ENCODE assay signal across 8 mouse cellular contexts in genomic region chr8:11549706-11550105, GRCm38 (mm10). TPM values are rescaled to one million over a fixed set of nuclear protein-coding genes. Genes with fewer than 3 reads are reported as not detected.
A peak's percentile ranks its signal among the peaks of the same experiment; 100 is the strongest.
DNase-seq lines count a peak whose midpoint lies in the region; ATAC-seq lines count a peak whose summit lies in the region.

No protein-coding gene starts in this region.

- H3K4me1 ChIP-seq in heart, embryonic 15.5 days (replicated peaks) = peaks cover 24% of the 10 kb centered on the region
- H3K4me1 ChIP-seq in megakaryocyte, embryonic 14.5 days = peaks cover 54% of the 10 kb centered on the region

- peak overlapping the region; percentile 80 for H3K4me2 ChIP-seq in heart, embryonic 15.5 days

- WGBS in heart, embryonic 15.5 days = 16% methylated on average over 7 of the region's 7 CpGs
- WGBS in large intestine, adult 2 months = 12% methylated on average over 7 of the region's 7 CpGs

- H3K27me3 ChIP-seq in heart, embryonic 15.5 days = no peaks in the 10 kb centered on the region
- no peaks in the 10 kb centered on the region for H3K27me3 ChIP-seq in megakaryocyte, embryonic 14.5 days (replicated peaks)

- 0 out of 2 replicates have a peak overlapping the region, but pooled peaks have one; percentile 92 for H3K9ac ChIP-seq in heart, embryonic 15.5 days

- peak overlapping the region; percentile 95; the same call in 1 of the 2 replicates for H3K27ac ChIP-seq in heart, embryonic 15.5 days

- 0 out of 2 replicates have a peak, but pooled peaks cover 7% of the 10 kb centered on the region for H3K36me3 ChIP-seq in heart, embryonic 15.5 days
- H3K36me3 ChIP-seq in megakaryocyte, embryonic 14.5 days (replicated peaks; ENCODE audit: low read length) = peaks cover 42% of the 10 kb centered on the region

- DNase-seq in gastrocnemius, adult 18-20 months (ENCODE audit: low spot score) = peak; percentile 36
- DNase-seq in gastrocnemius, postnatal 36 days = no peak
- DNase-seq in R1 (ENCODE audit: low read depth, low spot score) = peak; percentile 86
- DNase-seq in embryo, embryonic 9.5 days (ENCODE audit: extremely low spot score) = peak; percentile 66
- DNase-seq in large intestine, adult 2 months (ENCODE audit: low read depth, low spot score) = peak; percentile 48
- peak; percentile 42 to 56 for DNase-seq in spleen, postnatal 36 days (ENCODE audit: low spot score in 2 of 2)

- no peaks in the 10 kb centered on the region for H3K9me3 ChIP-seq in heart, embryonic 15.5 days (replicated peaks)
- no peaks in the 10 kb centered on the region for H3K9me3 ChIP-seq in megakaryocyte, embryonic 14.5 days

- peak overlapping the region; percentile 83 for H3K4me3 ChIP-seq in heart, embryonic 15.5 days
- H3K4me3 ChIP-seq in megakaryocyte, embryonic 14.5 days (replicated peaks) = peak overlapping the region; percentile 97

- no peak for ATAC-seq in heart, embryonic 15.5 days (replicated peaks; ENCODE audit: insufficient number of reproducible peaks, insufficient read depth, low FRiP score, low read depth)

- intact Hi-C loops in gastrocnemius, postnatal 36 days (cut with DNase I) = loop anchor here (2.0 to 10.0 kb wide), 2 partner anchors 65 to 151 kb away; partner anchors contain the start of gene 1700016D06Rik

RNA-seq across cellular contexts. Expression of gene Cars2, which starts 0.9 kb away (rescaled TPM):
- 10 to 100 TPM; 13.6 to 15.4 TPM for total RNA-seq in gastrocnemius, adult 18-20 months (2021)
- 10 to 100 TPM; 13.8 to 14.2 TPM for total RNA-seq in gastrocnemius, postnatal 36 days (2021)
- 26.2 and 30.9 TPM in 2 replicates for polyA plus RNA-seq in heart, embryonic 15.5 days (2015; fragmentation: Nextera tagmentation; extraction: Ambion mirVana)
- polyA plus RNA-seq in large intestine, adult 2 months (2012; rRNA removed) = 36.4 and 42.5 TPM in 2 replicates
- polyA plus RNA-seq in megakaryocyte, embryonic 14.5 days (2012; ENCODE audit: insufficient read depth, low replicate concordance) = 18.7 and 22.5 TPM in 2 replicates

RNA-seq across cellular contexts. Expression of gene Ing1, which starts 5.7 kb away (rescaled TPM):
- 10 to 100 TPM; 11.6 to 14.4 TPM for total RNA-seq in gastrocnemius, adult 18-20 months (2021)
- 10 to 100 TPM; 12.0 to 15.0 TPM for total RNA-seq in gastrocnemius, postnatal 36 days (2021)
- polyA plus RNA-seq in heart, embryonic 15.5 days (2015; fragmentation: Nextera tagmentation; extraction: Ambion mirVana) = 28.3 and 31.6 TPM in 2 replicates
- 10.7 and 14.5 TPM in 2 replicates for polyA plus RNA-seq in large intestine, adult 2 months (2012; rRNA removed)
- polyA plus RNA-seq in megakaryocyte, embryonic 14.5 days (2012; ENCODE audit: insufficient read depth, low replicate concordance) = 5.4 and 39.4 TPM in 2 replicates

RNA-seq across cellular contexts. Expression of gene Naxd, which starts 52.4 kb away (rescaled TPM):
- total RNA-seq in gastrocnemius, adult 18-20 months (2021) = 10 to 100 TPM; 25.4 to 26.0 TPM
- 10 to 100 TPM; 25.2 to 27.7 TPM for total RNA-seq in gastrocnemius, postnatal 36 days (2021)
- 70.0 and 94.5 TPM in 2 replicates for polyA plus RNA-seq in heart, embryonic 15.5 days (2015; fragmentation: Nextera tagmentation; extraction: Ambion mirVana)
- polyA plus RNA-seq in large intestine, adult 2 months (2012; rRNA removed) = 70.4 and 94.1 TPM in 2 replicates
- 49.5 and 114 TPM in 2 replicates for polyA plus RNA-seq in megakaryocyte, embryonic 14.5 days (2012; ENCODE audit: insufficient read depth, low replicate concordance)

Comparison
In these comparisons a context has a peak if more than half of its experiments do, and no peak if none do; other contexts are left out.
1. DNase-seq: peak in gastrocnemius, adult 18-20 months (single experiment), R1 (single experiment), embryo, embryonic 9.5 days (single experiment), large intestine, adult 2 months (single experiment) and spleen, postnatal 36 days (2 of 2); none in gastrocnemius, postnatal 36 days (0 of 2).